Mouse (Mus musculus): ENCODE results near the gene Matk. TPM values are rescaled to one million over a fixed set of nuclear protein-coding genes. Genes with fewer than 3 reads are reported as not detected.
A peak's percentile ranks its signal among the peaks of the same experiment; 100 is the strongest.

The Matk gene
- total RNA-seq, 2 experiments from 2014 or later = 0.96 to 4.3 TPM

- no peak for ATAC-seq (replicated peaks; ENCODE audit: low FRiP score, poor library complexity, severe bottlenecking)
Measured at GRCm38 (mm10) chr10:81238618-81239017, 14.1 kb upstream of the Matk start.

GRCm38 (mm10) chr10:81240876-81241275 lies 11.9 kb upstream of the Matk start:
- no peak for ATAC-seq (replicated peaks; ENCODE audit: low FRiP score, poor library complexity, severe bottlenecking)

- no peak for ATAC-seq (replicated peaks; ENCODE audit: low FRiP score, poor library complexity, severe bottlenecking)
Measured at GRCm38 (mm10) chr10:81242021-81242420, 10.7 kb upstream of the Matk start.

GRCm38 (mm10) chr10:81244146-81244545 lies 8.6 kb upstream of the Matk start:
- no peak for ATAC-seq (replicated peaks; ENCODE audit: low FRiP score, poor library complexity, severe bottlenecking)

- ATAC-seq (replicated peaks; ENCODE audit: low FRiP score, poor library complexity, severe bottlenecking) = peak; percentile 71
Measured at GRCm38 (mm10) chr10:81244595-81244994, 8.1 kb upstream of the Matk start.

GRCm38 (mm10) chr10:81245166-81245565 lies 7.6 kb upstream of the Matk start:
- ATAC-seq (replicated peaks; ENCODE audit: low FRiP score, poor library complexity, severe bottlenecking) = no peak

- no peak for ATAC-seq (replicated peaks; ENCODE audit: low FRiP score, poor library complexity, severe bottlenecking)
Measured at GRCm38 (mm10) chr10:81247804-81248203, 4.9 kb upstream of the Matk start.

GRCm38 (mm10) chr10:81249442-81249841 lies 3.3 kb upstream of the Matk start:
- no peak for ATAC-seq (replicated peaks; ENCODE audit: low FRiP score, poor library complexity, severe bottlenecking)

- ATAC-seq (replicated peaks; ENCODE audit: low FRiP score, poor library complexity, severe bottlenecking) = no peak
Measured at GRCm38 (mm10) chr10:81254886-81255285, 2.2 kb downstream of the Matk start.

GRCm38 (mm10) chr10:81257158-81258039 lies 4.7 kb downstream of the Matk start:
- no peak for ATAC-seq (replicated peaks; ENCODE audit: low FRiP score, poor library complexity, severe bottlenecking)

GRCm38 (mm10) chr10:81259225-81259884 lies 6.6 kb downstream of the Matk start:
- no peak for ATAC-seq (replicated peaks; ENCODE audit: low FRiP score, poor library complexity, severe bottlenecking)

- ATAC-seq (replicated peaks; ENCODE audit: low FRiP score, poor library complexity, severe bottlenecking) = no peak
Measured at GRCm38 (mm10) chr10:81261025-81261424, 8.3 kb downstream of the Matk start.

- no peak for ATAC-seq (replicated peaks; ENCODE audit: low FRiP score, poor library complexity, severe bottlenecking)
Measured at GRCm38 (mm10) chr10:81265540-81265939, 12.8 kb downstream of the Matk start.

- ATAC-seq (replicated peaks; ENCODE audit: low FRiP score, poor library complexity, severe bottlenecking) = peak; percentile 87
Measured at GRCm38 (mm10) chr10:81266211-81267105, 13.7 kb downstream of the Matk start, which contains the start of the genes Mrpl54 and Apba3. Gene Mrpl54 (minus strand): TSS chr10:81266934. Gene Apba3 (plus strand): TSS chr10:81266960.

- peak; percentile 42 for ATAC-seq (replicated peaks; ENCODE audit: low FRiP score, poor library complexity, severe bottlenecking)
Measured at GRCm38 (mm10) chr10:81268056-81268455, 15.3 kb downstream of the Matk start.

GRCm38 (mm10) chr10:81268643-81269412 lies 16.1 kb downstream of the Matk start:
- ATAC-seq (replicated peaks; ENCODE audit: low FRiP score, poor library complexity, severe bottlenecking) = no peak

- no peak for ATAC-seq (replicated peaks; ENCODE audit: low FRiP score, poor library complexity, severe bottlenecking)
Measured at GRCm38 (mm10) chr10:81272356-81272755, 19.6 kb downstream of the Matk start.

- no peak for ATAC-seq (replicated peaks; ENCODE audit: low FRiP score, poor library complexity, severe bottlenecking)
Measured at GRCm38 (mm10) chr10:81273842-81274241, 21.1 kb downstream of the Matk start.

GRCm38 (mm10) chr10:81277676-81278075 lies 24.9 kb downstream of the Matk start:
- no peak for ATAC-seq (replicated peaks; ENCODE audit: low FRiP score, poor library complexity, severe bottlenecking)
